Mouse (Mus musculus): ENCODE measurements around the gene Bpgm.
A peak's percentile ranks its signal among the peaks of the same experiment; 100 is the strongest.

Gene Bpgm

GRCm38 (mm10) chr6:34528131-34528530, 52.1 kb downstream of the Bpgm start:
- DNase-seq (ENCODE audit: low read depth, low spot score), result no peak

GRCm38 (mm10) chr6:34529992-34530391, 54.0 kb downstream of the Bpgm start:
- no peak for DNase-seq (ENCODE audit: low read depth, low spot score)

- DNase-seq (ENCODE audit: low read depth, low spot score), result no peak
Measured at GRCm38 (mm10) chr6:34533055-34533454, 57.0 kb downstream of the Bpgm start.

- DNase-seq (ENCODE audit: low read depth, low spot score), result no peak
Measured at GRCm38 (mm10) chr6:34533896-34534295, 57.9 kb downstream of the Bpgm start.

- no peak for DNase-seq (ENCODE audit: low read depth, low spot score)
Measured at GRCm38 (mm10) chr6:34542866-34543265, 66.9 kb downstream of the Bpgm start.

GRCm38 (mm10) chr6:34543303-34544206, 67.5 kb downstream of the Bpgm start:
- no peak for DNase-seq (ENCODE audit: low read depth, low spot score)

- no peak for DNase-seq (ENCODE audit: low read depth, low spot score)
Measured at GRCm38 (mm10) chr6:34544207-34544602, 68.2 kb downstream of the Bpgm start.

GRCm38 (mm10) chr6:34545286-34545685, 69.3 kb downstream of the Bpgm start:
- DNase-seq (ENCODE audit: low read depth, low spot score), result no peak

- DNase-seq (ENCODE audit: low read depth, low spot score), result peak; percentile 56
Measured at GRCm38 (mm10) chr6:34548406-34548990, 72.5 kb downstream of the Bpgm start.

- DNase-seq (ENCODE audit: low read depth, low spot score), result peak; percentile 70
Measured at GRCm38 (mm10) chr6:34549017-34549416, 73.0 kb downstream of the Bpgm start.

- DNase-seq (ENCODE audit: low read depth, low spot score), result no peak
Measured at GRCm38 (mm10) chr6:34552489-34553157, 76.6 kb downstream of the Bpgm start.

- peak; percentile 88 for DNase-seq (ENCODE audit: low read depth, low spot score)
Measured at GRCm38 (mm10) chr6:34554291-34554997, 78.4 kb downstream of the Bpgm start.

Data from ES-CJ7 (cell line).